Mouse (Mus musculus) retina, postnatal 1 day (tissue): ENCODE results near the gene Tas2r143.
A peak's percentile ranks its signal among the peaks of the same experiment; 100 is the strongest.

Experiments
- DNase-seq: peaks from one replicate; pipeline ENCODE4 v3.0.0-alpha.2; 2012

Gene Tas2r143

GRCm38 (mm10) chr6:42399938-42400337 lies at the start of gene Tas2r143:
Tas2r143 (plus strand) TSS chr6:42400238.
- DNase-seq = no peak

GRCm38 (mm10) chr6:42350968-42351775 lies 48.9 kb upstream of the Tas2r143 start:
- no peak for DNase-seq

- no peak for DNase-seq
Observed at GRCm38 (mm10) chr6:42351776-42352485, 48.1 kb upstream of the Tas2r143 start.

- DNase-seq = no peak
Observed at GRCm38 (mm10) chr6:42352486-42352846, 47.6 kb upstream of the Tas2r143 start.

GRCm38 (mm10) chr6:42353180-42353579 lies 46.9 kb upstream of the Tas2r143 start:
- no peak for DNase-seq

- peak; percentile 84 for DNase-seq
Observed at GRCm38 (mm10) chr6:42354076-42355019, 45.7 kb upstream of the Tas2r143 start.

GRCm38 (mm10) chr6:42355366-42355765 lies 44.7 kb upstream of the Tas2r143 start:
- DNase-seq = no peak

GRCm38 (mm10) chr6:42355794-42356600 lies 44.0 kb upstream of the Tas2r143 start:
- no peak for DNase-seq

- no peak for DNase-seq
Observed at GRCm38 (mm10) chr6:42356913-42357312, 43.1 kb upstream of the Tas2r143 start.

GRCm38 (mm10) chr6:42357901-42358300 lies 42.1 kb upstream of the Tas2r143 start:
- DNase-seq = no peak

GRCm38 (mm10) chr6:42358901-42359300 lies 41.1 kb upstream of the Tas2r143 start:
- DNase-seq = no peak

- DNase-seq = no peak
Observed at GRCm38 (mm10) chr6:42359364-42360147, 40.5 kb upstream of the Tas2r143 start.

GRCm38 (mm10) chr6:42360231-42360840 lies 39.7 kb upstream of the Tas2r143 start:
- no peak for DNase-seq

- no peak for DNase-seq
Observed at GRCm38 (mm10) chr6:42361041-42361895, 38.8 kb upstream of the Tas2r143 start.

GRCm38 (mm10) chr6:42362074-42362473 lies 38.0 kb upstream of the Tas2r143 start:
- DNase-seq = no peak

- DNase-seq = no peak
Observed at GRCm38 (mm10) chr6:42362497-42362896, 37.5 kb upstream of the Tas2r143 start.

GRCm38 (mm10) chr6:42362974-42363373 lies 37.1 kb upstream of the Tas2r143 start:
- DNase-seq = peak; percentile 35

GRCm38 (mm10) chr6:42364066-42364465 lies 36.0 kb upstream of the Tas2r143 start:
- no peak for DNase-seq

GRCm38 (mm10) chr6:42364607-42365006 lies 35.4 kb upstream of the Tas2r143 start:
- DNase-seq = no peak

- DNase-seq = no peak
Observed at GRCm38 (mm10) chr6:42365215-42365614, 34.8 kb upstream of the Tas2r143 start.
